Mouse (Mus musculus): ENCODE measurements around the gene Plekha6. TPM values are rescaled to one million over a fixed set of nuclear protein-coding genes. Genes with fewer than 3 reads are reported as not detected.

Gene Plekha6
- total and polyA plus RNA-seq, 3 experiments, result 11.8 to 28.5 TPM; not detected in 1

- no peak for TF ChIP-seq POLR2A (IDR thresholded peaks at IDR 0.05; ENCODE audit: control insufficient read depth in 1 of 2, insufficient read depth in 1 of 2, low read depth in 1 of 2, low read length in 2 of 2, poor library complexity in 1 of 2)
- Histone ChIP-seq H3K4me1 (ENCODE audit: control insufficient read depth in 1 of 2, insufficient read depth in 2 of 2, low read length in 2 of 2) (peaks cover 4 to 12% of the 10 kb centered on the region in 2 experiments; a peak in 3 of 4 replicates), H3K9me3 (replicated peaks; ENCODE audit: insufficient read depth, low read length) (no peaks in the 10 kb centered on the region), H3K27ac (ENCODE audit: control insufficient read depth, low read depth, low read length) (no peak overlapping the region), H3K9ac (ENCODE audit: control insufficient read depth, low read depth, low read length, poor library complexity, severe bottlenecking) (no peak overlapping the region), H3K27me3 (ENCODE audit: control insufficient read depth in 1 of 2, insufficient read depth in 2 of 2, low read length in 2 of 2) (no peaks in the 10 kb centered on the region), H3K36me3 (ENCODE audit: control insufficient read depth in 1 of 2, insufficient read depth in 2 of 2, low read length in 2 of 2) (peaks cover 0 to 7% of the 10 kb centered on the region in 2 experiments), H3K79me2 (ENCODE audit: control insufficient read depth, insufficient read depth, low read length, poor library complexity) (no peaks in the 10 kb centered on the region), H3K4me3 (ENCODE audit: control insufficient read depth in 1 of 2, insufficient read depth in 1 of 2, low read depth in 2 of 2, low read length in 2 of 2) (no peak overlapping the region)
- DNase-seq (ENCODE audit: low read depth, low spot score), result no peak
Measured at GRCm38 (mm10) chr1:133255776-133256175, 91.8 kb downstream of the Plekha6 start.

DNA sequence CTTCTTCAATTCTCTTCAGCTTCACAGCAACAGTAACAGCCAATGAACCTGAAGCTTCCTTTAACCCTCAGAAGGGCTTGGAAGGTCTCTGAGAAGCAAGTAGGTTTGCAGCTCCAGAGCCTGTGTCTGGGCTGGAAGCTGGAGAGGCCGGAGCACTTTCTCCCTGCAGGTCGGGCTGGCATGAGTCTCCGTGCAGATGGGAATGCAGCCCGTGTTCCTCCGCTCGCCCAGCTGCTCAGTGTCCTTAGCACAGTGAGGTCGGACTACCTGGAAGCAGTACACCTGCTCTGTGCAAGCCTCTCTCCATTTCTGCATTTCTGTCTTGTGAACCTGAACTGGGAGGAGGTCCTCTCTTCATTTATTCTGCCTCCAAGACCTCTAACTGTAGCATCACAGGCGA lies 92.3 kb downstream of the Plekha6 start:
- Histone ChIP-seq H3K27me3 (ENCODE audit: control insufficient read depth in 1 of 2, insufficient read depth in 2 of 2, low read length in 2 of 2) (no peaks in the 10 kb centered on the region), H3K4me3 (ENCODE audit: control insufficient read depth in 1 of 2, insufficient read depth in 1 of 2, low read depth in 2 of 2, low read length in 2 of 2) (no peak overlapping the region), H3K27ac (ENCODE audit: control insufficient read depth, low read depth, low read length) (no peak overlapping the region), H3K79me2 (ENCODE audit: control insufficient read depth, insufficient read depth, low read length, poor library complexity) (no peaks in the 10 kb centered on the region), H3K9me3 (replicated peaks; ENCODE audit: insufficient read depth, low read length) (no peaks in the 10 kb centered on the region), H3K36me3 (ENCODE audit: control insufficient read depth in 1 of 2, insufficient read depth in 2 of 2, low read length in 2 of 2) (peaks cover under 1 to 7% of the 10 kb centered on the region in 2 experiments), H3K4me1 (ENCODE audit: control insufficient read depth in 1 of 2, insufficient read depth in 2 of 2, low read length in 2 of 2) (peaks cover 4 to 12% of the 10 kb centered on the region in 2 experiments; a peak in 3 of 4 replicates), H3K9ac (ENCODE audit: control insufficient read depth, low read depth, low read length, poor library complexity, severe bottlenecking) (no peak overlapping the region)
- no peak for DNase-seq (ENCODE audit: low read depth, low spot score)
- no peak for TF ChIP-seq USF2 (IDR thresholded peaks at IDR 0.05; ENCODE audit: borderline replicate concordance in 1 of 2, insufficient read depth in 1 of 2, low read depth in 1 of 2, low read length in 2 of 2)
- TF ChIP-seq KAT2A (conservative IDR thresholded peaks at IDR 0.05; ENCODE audit: low read depth, low read length), result no peak
- no peak for TF ChIP-seq MAX (IDR thresholded peaks at IDR 0.05; ENCODE audit: low read length)
- TF ChIP-seq JUND (IDR thresholded peaks at IDR 0.05; ENCODE audit: low read depth, low read length), result no peak
- TF ChIP-seq NRF1 (IDR thresholded peaks at IDR 0.05; ENCODE audit: insufficient read depth, low read depth, low read length, poor library complexity, severe bottlenecking), result no peak
- TF ChIP-seq MAFK (IDR thresholded peaks at IDR 0.05; ENCODE audit: borderline replicate concordance, low read depth, low read length), result no peak
- no peak for TF ChIP-seq NELFE (IDR thresholded peaks at IDR 0.05; ENCODE audit: low read depth, low read length)
- no peak for TF ChIP-seq ZMIZ1 (IDR thresholded peaks at IDR 0.05; ENCODE audit: low read depth, low read length)

- DNase-seq (ENCODE audit: low read depth, low spot score), result no peak
- peaks cover 5 to 7% of the 10 kb centered on the region in 2 experiments for H3K36me3 ChIP-seq (ENCODE audit: control insufficient read depth in 1 of 2, insufficient read depth in 2 of 2, low read length in 2 of 2)
- H3K27ac ChIP-seq (ENCODE audit: control insufficient read depth, low read depth, low read length), result no peak overlapping the region
- no peak for TF ChIP-seq MAZ (IDR thresholded peaks at IDR 0.05; ENCODE audit: low read depth, low read length)
- TF ChIP-seq ZKSCAN1 (IDR thresholded peaks at IDR 0.05; ENCODE audit: low read depth, low read length), result no peak
- no peak for TF ChIP-seq SMC3 (IDR thresholded peaks at IDR 0.05; ENCODE audit: low read depth, low read length)
- no peak for TF ChIP-seq EP300 (IDR thresholded peaks at IDR 0.05; ENCODE audit: low read depth in 1 of 2, low read length in 2 of 2)
- TF ChIP-seq RCOR1 (IDR thresholded peaks at IDR 0.05; ENCODE audit: low read depth, low read length), result no peak
- no peak for TF ChIP-seq NRF1 (IDR thresholded peaks at IDR 0.05; ENCODE audit: insufficient read depth, low read depth, low read length, poor library complexity, severe bottlenecking)
- TF ChIP-seq MAFK (IDR thresholded peaks at IDR 0.05; ENCODE audit: borderline replicate concordance, low read depth, low read length), result no peak
- TF ChIP-seq GATA1 (IDR thresholded peaks at IDR 0.05; ENCODE audit: low read depth, low read length), result no peak
- no peak for TF ChIP-seq GABPA (IDR thresholded peaks at IDR 0.05; ENCODE audit: low read depth, low read length)
- TF ChIP-seq USF2 (IDR thresholded peaks at IDR 0.05; ENCODE audit: borderline replicate concordance in 1 of 2, insufficient read depth in 1 of 2, low read depth in 1 of 2, low read length in 2 of 2), result no peak
- TF ChIP-seq ZMIZ1 (IDR thresholded peaks at IDR 0.05; ENCODE audit: low read depth, low read length), result no peak
- TF ChIP-seq CHD2 (IDR thresholded peaks at IDR 0.05; ENCODE audit: low read length), result no peak
- TF ChIP-seq BHLHE40 (IDR thresholded peaks at IDR 0.05; ENCODE audit: borderline replicate concordance, low read depth, low read length), result no peak
- TF ChIP-seq KAT2A (conservative IDR thresholded peaks at IDR 0.05; ENCODE audit: low read depth, low read length), result no peak
- no peak for TF ChIP-seq POLR2AphosphoS5 (IDR thresholded peaks at IDR 0.05; ENCODE audit: borderline replicate concordance, low read depth, low read length)
- TF ChIP-seq NELFE (IDR thresholded peaks at IDR 0.05; ENCODE audit: low read depth, low read length), result no peak
- no peak for TF ChIP-seq MYB (IDR thresholded peaks at IDR 0.05; ENCODE audit: low read depth, low read length)
- H3K9ac ChIP-seq (ENCODE audit: control insufficient read depth, low read depth, low read length, poor library complexity, severe bottlenecking), result no peak overlapping the region
- no peaks in the 10 kb centered on the region for H3K27me3 ChIP-seq (ENCODE audit: control insufficient read depth in 1 of 2, insufficient read depth in 2 of 2, low read length in 2 of 2)
- no peaks in the 10 kb centered on the region for H3K9me3 ChIP-seq (replicated peaks; ENCODE audit: insufficient read depth, low read length)
- no peaks in the 10 kb centered on the region for H3K79me2 ChIP-seq (ENCODE audit: control insufficient read depth, insufficient read depth, low read length, poor library complexity)
- H3K4me3 ChIP-seq (ENCODE audit: control insufficient read depth in 1 of 2, insufficient read depth in 1 of 2, low read depth in 2 of 2, low read length in 2 of 2), result no peak overlapping the region
- peaks cover 4 to 12% of the 10 kb centered on the region in 2 experiments; a peak in 3 of 4 replicates for H3K4me1 ChIP-seq (ENCODE audit: control insufficient read depth in 1 of 2, insufficient read depth in 2 of 2, low read length in 2 of 2)
Measured at GRCm38 (mm10) chr1:133258694-133259093, 94.7 kb downstream of the Plekha6 start.

Measured in MEL (cell line).